Mouse (Mus musculus) embryo, embryonic 9.5 days (tissue): Measurements from ENCODE around the gene Wdr75.

Source experiments
- DNase-seq: peaks from one replicate; pipeline ENCODE4 v3.0.0-alpha.2; 2017; ENCODE audit errors: extremely low spot score

Gene Wdr75

DNA sequence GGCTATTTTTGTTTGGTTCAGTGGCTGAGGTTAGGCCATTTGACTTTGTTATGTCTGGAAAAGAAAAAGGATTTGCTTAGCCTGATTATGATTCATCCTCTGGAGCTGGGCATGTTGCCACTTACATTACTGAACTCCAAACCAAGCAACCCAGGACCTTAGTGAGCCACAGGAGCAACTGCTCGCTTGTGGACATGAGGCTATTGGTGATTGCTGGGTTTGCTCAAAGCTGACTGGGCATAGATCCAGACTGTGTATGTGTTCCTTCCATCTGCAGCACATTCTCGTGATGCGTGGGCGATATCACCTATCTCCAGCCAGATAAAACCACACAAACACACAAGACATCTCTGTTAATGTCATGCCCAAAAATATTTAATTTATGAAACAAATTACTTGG is 42.8 kb downstream of the Wdr75 start:
- DNase-seq: no peak

DNA sequence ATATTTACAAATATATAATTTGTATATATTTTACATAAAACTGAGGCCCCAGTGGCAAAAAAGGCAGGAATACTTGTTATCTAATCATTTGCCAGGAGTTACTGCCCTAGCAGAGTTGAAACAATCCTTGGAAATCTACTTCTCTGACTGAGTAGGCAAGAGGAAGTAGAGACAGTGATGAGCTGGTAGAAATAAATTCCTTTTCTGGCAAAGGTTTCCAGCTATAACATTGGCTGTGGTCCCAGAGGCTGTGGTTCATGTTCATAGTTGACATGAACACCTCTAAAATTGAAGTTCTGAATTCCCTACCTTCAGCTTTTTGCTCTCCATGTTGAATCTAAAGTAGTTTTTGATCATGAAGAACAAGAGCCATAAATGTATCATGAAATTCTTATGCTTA is 43.3 kb downstream of the Wdr75 start:
- no peak for DNase-seq

- no peak for DNase-seq
Measured at GRCm38 (mm10) chr1:45845466-45845865, 50.5 kb downstream of the Wdr75 start.

DNA sequence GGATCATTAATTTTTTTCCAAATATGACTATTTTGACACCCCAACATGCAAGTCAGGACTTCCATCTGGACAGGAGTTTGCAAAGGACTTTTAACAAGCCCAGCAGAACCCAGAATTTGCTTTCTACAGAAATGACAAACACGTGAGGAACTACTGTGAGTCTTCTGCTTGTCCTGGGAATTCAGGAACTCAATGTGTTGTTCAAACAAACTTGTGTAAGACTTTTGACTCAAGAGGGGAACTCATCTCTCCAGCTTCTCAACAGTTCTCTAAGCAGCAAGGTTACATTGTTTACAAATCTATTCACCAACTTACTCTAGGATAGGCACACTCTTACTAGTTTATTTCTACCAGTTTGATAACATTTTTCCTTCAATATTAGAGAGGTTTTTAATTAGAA is 63.1 kb downstream of the Wdr75 start:
- no peak for DNase-seq

DNA sequence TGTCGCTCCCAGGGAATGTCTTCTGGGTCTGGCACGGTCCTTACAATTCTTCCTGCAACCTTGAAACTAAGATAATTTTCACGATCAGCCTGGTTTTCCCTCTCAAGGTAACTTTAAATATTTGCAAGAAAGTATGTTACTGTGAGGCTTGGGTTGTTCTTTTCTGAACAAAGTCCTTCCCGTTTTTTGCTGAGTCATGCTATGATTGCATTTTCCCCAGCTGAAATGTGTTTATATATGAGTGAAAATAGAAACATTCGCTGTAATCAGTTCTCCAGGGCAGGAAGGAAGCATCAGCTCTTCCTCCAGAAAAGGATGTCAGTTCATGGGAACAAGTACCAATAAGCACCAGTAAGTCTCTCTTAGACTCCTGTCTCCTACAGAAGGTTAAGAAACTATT is 65.4 kb downstream of the Wdr75 start:
- no peak for DNase-seq

DNA sequence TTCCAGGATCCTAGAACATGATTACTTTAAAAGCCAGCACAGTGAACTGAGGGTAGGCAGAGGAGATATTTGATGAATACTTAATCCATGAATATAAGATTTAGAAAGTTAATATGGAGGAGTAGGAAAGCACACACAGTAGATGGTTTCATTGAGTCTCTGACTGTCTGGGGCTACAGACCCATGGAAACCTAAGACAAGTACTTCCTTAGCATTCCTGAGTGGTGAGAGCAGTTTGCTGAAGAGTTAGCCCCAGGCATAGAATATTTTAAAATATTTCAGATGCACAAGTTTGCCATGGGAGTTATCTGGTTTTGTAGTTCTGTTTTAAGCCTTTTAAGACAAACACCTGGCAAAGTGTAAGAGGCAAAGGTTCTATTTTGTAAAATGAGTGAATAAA is 66.2 kb downstream of the Wdr75 start:
- no peak for DNase-seq

GRCm38 (mm10) chr1:45863641-45864040 is 68.7 kb downstream of the Wdr75 start:
- DNase-seq: no peak

DNA sequence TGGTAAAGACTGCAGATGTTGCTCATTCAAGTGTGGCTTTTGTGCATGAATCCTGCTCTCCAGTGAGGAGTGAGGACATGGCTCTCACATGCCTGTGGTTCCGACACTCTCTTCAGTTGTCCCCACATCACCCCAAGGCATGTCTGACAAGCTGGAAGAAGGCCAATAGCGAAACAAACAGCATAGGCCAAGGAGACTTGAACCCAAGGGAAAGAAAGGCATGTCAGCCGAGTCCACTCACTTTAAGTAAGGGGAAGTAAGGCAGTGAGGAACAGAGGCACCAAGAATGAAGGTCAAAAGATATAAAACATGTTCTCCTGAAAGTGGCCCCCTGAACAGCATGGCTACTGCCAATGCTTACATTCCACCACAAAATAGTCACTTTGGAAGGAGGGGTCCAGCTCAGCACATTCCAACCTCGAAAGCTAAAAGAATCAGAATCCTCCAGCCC is 69.6 kb downstream of the Wdr75 start:
- no peak for DNase-seq

DNA sequence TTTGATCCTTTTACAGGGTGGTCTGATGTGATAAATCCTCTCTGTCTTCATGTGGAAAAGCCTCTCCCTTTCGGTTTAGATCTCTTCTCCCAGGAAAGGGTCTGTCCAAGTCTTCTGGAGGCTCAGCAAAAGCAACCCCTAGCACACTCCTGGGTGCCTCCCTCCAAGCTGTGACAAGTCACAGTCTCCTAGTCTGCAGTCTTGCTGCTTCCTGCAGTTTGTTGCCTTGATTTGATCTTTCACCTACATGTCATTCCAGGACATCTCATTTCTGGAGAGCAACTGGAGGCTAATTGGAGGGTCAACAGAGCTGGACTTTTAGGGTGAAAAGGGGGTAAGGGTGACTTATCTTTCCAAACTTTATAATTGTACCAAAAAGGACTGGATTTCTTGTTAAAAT is 70.3 kb downstream of the Wdr75 start:
- no peak for DNase-seq

DNA sequence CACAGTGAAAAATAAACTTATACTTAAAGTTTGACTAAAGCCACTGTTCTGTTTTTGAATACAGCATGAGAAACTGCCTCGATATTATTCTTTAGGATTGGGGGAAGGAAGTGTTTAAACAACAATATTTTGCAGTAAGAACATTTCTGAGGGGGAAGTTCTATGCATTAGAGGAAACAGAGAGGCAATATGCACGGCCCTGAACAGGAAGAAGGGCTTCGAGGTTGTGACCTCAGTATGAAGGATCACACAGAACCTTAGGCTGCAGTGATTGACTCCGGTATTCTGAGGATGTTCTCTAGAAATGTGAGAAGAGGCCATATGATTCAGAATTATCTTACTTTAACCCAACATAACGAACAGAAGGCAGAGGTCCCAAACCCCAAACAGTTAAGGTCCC is 70.8 kb downstream of the Wdr75 start:
- DNase-seq: no peak

GRCm38 (mm10) chr1:45866288-45867018 is 71.5 kb downstream of the Wdr75 start:
- DNase-seq: no peak

- no peak for DNase-seq
Measured at GRCm38 (mm10) chr1:45868050-45868449, 73.1 kb downstream of the Wdr75 start.

DNA sequence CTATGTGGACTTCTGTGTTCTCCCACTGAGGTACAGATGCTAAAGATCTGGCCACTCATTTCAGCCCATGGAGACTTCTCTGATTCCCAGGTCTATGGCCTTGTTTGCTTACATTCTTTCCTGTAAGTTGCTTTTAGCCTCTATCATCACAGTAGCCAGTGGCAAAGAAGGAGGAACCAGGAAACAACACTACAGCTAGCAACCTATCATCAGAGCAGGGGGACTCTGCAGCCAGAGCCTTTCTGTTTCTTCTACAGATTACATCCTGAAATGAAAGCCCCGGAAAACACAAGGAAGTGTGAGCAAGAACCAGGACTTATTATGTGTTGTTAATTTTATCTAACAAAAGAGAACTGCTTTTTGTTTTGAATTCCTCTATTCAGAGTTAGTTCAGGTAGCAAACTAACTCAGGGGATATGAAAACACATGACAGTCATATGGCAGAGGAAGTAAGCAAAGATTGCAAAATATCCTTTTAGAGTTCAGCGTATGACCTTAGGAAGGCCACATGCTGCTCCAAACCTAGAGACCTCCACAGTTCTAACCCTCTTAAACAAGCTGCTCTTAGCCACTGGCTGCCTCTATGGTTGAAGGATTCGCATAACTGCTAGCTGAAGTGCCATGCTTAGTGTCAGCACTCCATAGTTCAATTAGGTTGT is 73.6 kb downstream of the Wdr75 start:
- no peak for DNase-seq
